Mouse (Mus musculus): ENCODE data around the gene Nsun7. TPM values are rescaled to one million over a fixed set of nuclear protein-coding genes. Genes with fewer than 3 reads are reported as not detected.

Gene Nsun7
- polyA plus RNA-seq, 1 experiment from 2014 or later = 0.38 TPM

DNA sequence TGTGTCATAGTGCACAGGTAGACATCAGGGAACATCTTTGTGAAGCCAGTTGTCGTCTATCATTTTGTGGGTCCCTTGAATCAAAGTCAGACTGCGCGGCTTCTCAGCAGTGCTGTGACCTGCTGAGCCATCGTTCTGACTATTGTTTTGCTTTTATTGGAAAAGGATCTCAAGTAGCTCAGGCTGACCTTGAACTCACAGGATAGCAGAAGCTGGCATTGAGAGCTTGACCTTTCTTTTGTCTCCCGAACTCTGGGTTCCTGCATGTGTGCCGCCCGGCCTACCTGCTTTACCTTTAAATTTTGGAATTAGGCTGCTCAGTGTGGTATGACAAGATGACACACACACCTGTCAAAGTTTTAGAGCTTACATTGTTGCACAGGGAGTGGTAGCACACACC, 33.2 kb upstream of the Nsun7 start:
- no peak for ATAC-seq (replicated peaks; ENCODE audit: low FRiP score, low read depth)
- no peak for DNase-seq (ENCODE audit: low spot score)
- 88% methylated on average over 7 of the region's 7 CpGs for WGBS

DNA sequence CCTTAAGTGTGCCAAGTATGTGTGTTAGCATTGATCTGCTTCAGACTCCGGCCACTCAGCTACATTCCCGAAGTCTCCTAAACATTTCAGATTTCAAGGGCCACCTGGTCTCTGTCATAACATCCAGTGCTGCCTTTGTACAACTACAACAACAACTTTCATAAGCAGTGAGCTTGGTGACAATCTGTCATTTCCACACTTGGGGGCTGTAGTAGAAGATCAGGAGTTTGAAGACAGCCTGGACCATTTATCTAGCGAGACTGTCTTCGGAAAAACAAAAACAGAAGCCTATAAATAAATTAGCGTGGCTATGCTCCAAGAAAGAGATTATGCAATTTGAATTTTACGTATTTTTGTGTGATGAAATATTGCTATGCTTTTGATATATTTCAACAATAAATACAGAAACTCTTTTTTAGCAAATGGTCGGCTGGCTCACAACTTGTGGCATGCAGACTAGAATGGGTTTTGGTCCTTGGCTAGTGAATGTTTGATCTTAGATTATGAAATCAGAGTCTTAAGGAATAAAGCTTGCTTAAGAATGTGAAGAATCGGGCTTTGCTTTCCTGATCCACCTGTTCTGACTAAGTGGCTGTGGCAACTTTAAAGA, 27.9 kb upstream of the Nsun7 start:
- no peaks in the 10 kb centered on the region for H3K9me3 ChIP-seq (replicated peaks; ENCODE audit: low read length)
- no peak overlapping the region for H3K4me3 ChIP-seq (replicated peaks; ENCODE audit: low read depth, low read length)
- no peaks in the 10 kb centered on the region for H3K36me3 ChIP-seq (ENCODE audit: insufficient read depth, low read length)
- H3K27ac ChIP-seq = no peak overlapping the region
- ATAC-seq (replicated peaks; ENCODE audit: low FRiP score, low read depth) (no peak), DNase-seq (ENCODE audit: low spot score) (no peak)
- H3K9ac ChIP-seq (ENCODE audit: low read depth, low read length) = no peak overlapping the region
- H3K4me1 ChIP-seq (replicated peaks; ENCODE audit: insufficient read depth, low read length) = no peaks in the 10 kb centered on the region
- no peak for TF ChIP-seq CTCF (IDR thresholded peaks at IDR 0.05; ENCODE audit: low read depth)
- H3K4me2 ChIP-seq (ENCODE audit: low read length) = no peak overlapping the region
- no peaks in the 10 kb centered on the region for H3K27me3 ChIP-seq (ENCODE audit: insufficient read depth, low read length)
- 74% methylated on average over 8 of the region's 8 CpGs for WGBS

More for the DNA sequence above, 33.2 kb upstream of the Nsun7 start:
- Histone ChIP-seq H3K27ac (no peak overlapping the region), H3K36me3 (ENCODE audit: insufficient read depth, low read length) (no peaks in the 10 kb centered on the region), H3K9me3 (replicated peaks; ENCODE audit: low read length) (no peaks in the 10 kb centered on the region), H3K4me1 (replicated peaks; ENCODE audit: insufficient read depth, low read length) (no peaks in the 10 kb centered on the region), H3K27me3 (ENCODE audit: insufficient read depth, low read length) (no peaks in the 10 kb centered on the region), H3K4me3 (replicated peaks; ENCODE audit: low read depth, low read length) (no peak overlapping the region), H3K9ac (ENCODE audit: low read depth, low read length) (no peak overlapping the region), H3K4me2 (ENCODE audit: low read length) (no peak overlapping the region)
- no peak for TF ChIP-seq CTCF (IDR thresholded peaks at IDR 0.05; ENCODE audit: low read depth)

DNA sequence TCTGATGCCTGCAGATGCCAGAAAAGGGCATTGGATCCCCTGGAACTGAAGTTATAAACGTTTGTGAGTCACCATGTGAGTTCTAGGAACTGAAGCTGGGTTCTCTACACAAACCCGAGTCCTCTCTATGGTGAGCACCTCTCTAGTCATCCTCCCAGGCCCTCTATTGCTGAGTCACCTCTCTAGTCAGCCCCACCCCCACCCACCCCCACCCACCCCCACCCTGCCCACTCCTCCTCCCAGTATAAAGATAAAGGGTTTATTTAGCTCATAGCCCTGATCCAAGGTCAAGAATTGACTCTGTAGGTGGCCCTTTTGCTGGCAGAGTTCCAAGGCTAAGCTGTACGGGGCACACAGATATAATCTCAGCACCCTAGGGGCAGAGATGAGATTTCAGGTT, 27.2 kb upstream of the Nsun7 start:
- Histone ChIP-seq H3K27ac (no peak overlapping the region), H3K9me3 (replicated peaks; ENCODE audit: low read length) (no peaks in the 10 kb centered on the region), H3K4me1 (replicated peaks; ENCODE audit: insufficient read depth, low read length) (no peaks in the 10 kb centered on the region), H3K4me2 (ENCODE audit: low read length) (no peak overlapping the region), H3K9ac (ENCODE audit: low read depth, low read length) (no peak overlapping the region), H3K27me3 (ENCODE audit: insufficient read depth, low read length) (no peaks in the 10 kb centered on the region), H3K36me3 (ENCODE audit: insufficient read depth, low read length) (no peaks in the 10 kb centered on the region), H3K4me3 (replicated peaks; ENCODE audit: low read depth, low read length) (no peak overlapping the region)
- no peak for DNase-seq (ENCODE audit: low spot score)
- TF ChIP-seq CTCF (IDR thresholded peaks at IDR 0.05; ENCODE audit: low read depth) = no peak
- WGBS = 44% methylated on average over 3 of the region's 3 CpGs
- no peak for ATAC-seq (replicated peaks; ENCODE audit: low FRiP score, low read depth)

DNA sequence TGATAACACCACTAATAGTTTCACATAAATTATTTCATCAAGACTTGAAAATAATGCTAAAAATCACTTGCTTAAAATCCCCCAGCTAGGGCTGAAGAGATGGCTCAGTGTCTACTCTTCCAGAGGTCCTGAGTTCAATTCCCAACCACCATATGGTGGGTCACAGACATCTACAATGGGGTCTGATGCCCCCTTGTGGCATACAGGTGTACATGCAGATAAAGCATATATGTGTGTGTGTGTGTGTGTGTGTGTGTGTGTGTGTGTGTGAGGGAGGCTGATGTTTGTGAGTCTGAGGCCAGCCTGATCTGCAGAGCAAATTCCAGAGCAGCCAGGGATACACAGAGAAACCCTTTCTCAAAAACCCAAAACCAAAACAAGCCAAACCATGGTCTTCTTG, 17.8 kb upstream of the Nsun7 start:
- H3K27me3 ChIP-seq (ENCODE audit: insufficient read depth, low read length) = no peaks in the 10 kb centered on the region
- DNase-seq (ENCODE audit: low spot score) (peak; percentile 35), ATAC-seq (replicated peaks; ENCODE audit: low FRiP score, low read depth) (no peak)
- H3K9ac ChIP-seq (ENCODE audit: low read depth, low read length) = no peak overlapping the region
- H3K4me1 ChIP-seq (replicated peaks; ENCODE audit: insufficient read depth, low read length) = no peaks in the 10 kb centered on the region
- H3K27ac ChIP-seq = no peak overlapping the region
- H3K9me3 ChIP-seq (replicated peaks; ENCODE audit: low read length) = no peaks in the 10 kb centered on the region
- no peaks in the 10 kb centered on the region for H3K36me3 ChIP-seq (ENCODE audit: insufficient read depth, low read length)
- H3K4me2 ChIP-seq (ENCODE audit: low read length) = no peak overlapping the region
- TF ChIP-seq CTCF (IDR thresholded peaks at IDR 0.05; ENCODE audit: low read depth) = peak; percentile 79
- H3K4me3 ChIP-seq (replicated peaks; ENCODE audit: low read depth, low read length) = no peak overlapping the region

DNA sequence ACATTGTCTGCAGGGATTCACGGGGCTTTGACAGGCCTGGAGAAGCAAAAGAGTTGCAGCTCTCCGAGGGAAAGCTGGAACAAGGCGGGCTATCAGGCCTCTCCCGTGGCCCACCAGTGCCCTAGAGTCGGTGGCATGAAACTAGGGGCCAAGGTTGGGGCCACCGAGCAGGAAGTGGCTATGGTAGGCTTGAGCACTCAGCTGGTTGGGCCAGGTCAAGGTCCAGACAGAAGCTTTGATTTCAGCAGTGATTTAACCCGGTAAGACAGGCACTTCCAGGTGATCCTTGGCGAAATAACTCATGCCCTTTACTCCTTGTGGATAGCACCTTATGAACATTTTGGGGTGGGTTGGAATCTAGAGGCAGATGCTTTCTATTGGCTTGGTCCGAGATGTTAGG, 16.2 kb upstream of the Nsun7 start:
- Histone ChIP-seq H3K4me1 (replicated peaks; ENCODE audit: insufficient read depth, low read length) (no peaks in the 10 kb centered on the region), H3K4me2 (ENCODE audit: low read length) (no peak overlapping the region), H3K36me3 (ENCODE audit: insufficient read depth, low read length) (no peaks in the 10 kb centered on the region), H3K27ac (no peak overlapping the region), H3K9me3 (replicated peaks; ENCODE audit: low read length) (no peaks in the 10 kb centered on the region), H3K9ac (ENCODE audit: low read depth, low read length) (no peak overlapping the region), H3K4me3 (replicated peaks; ENCODE audit: low read depth, low read length) (no peak overlapping the region), H3K27me3 (ENCODE audit: insufficient read depth, low read length) (no peaks in the 10 kb centered on the region)
- 68% methylated on average over 9 of the region's 9 CpGs for WGBS
- no peak for DNase-seq (ENCODE audit: low spot score)
- no peak for TF ChIP-seq CTCF (IDR thresholded peaks at IDR 0.05; ENCODE audit: low read depth)
- no peak for ATAC-seq (replicated peaks; ENCODE audit: low FRiP score, low read depth)

DNA sequence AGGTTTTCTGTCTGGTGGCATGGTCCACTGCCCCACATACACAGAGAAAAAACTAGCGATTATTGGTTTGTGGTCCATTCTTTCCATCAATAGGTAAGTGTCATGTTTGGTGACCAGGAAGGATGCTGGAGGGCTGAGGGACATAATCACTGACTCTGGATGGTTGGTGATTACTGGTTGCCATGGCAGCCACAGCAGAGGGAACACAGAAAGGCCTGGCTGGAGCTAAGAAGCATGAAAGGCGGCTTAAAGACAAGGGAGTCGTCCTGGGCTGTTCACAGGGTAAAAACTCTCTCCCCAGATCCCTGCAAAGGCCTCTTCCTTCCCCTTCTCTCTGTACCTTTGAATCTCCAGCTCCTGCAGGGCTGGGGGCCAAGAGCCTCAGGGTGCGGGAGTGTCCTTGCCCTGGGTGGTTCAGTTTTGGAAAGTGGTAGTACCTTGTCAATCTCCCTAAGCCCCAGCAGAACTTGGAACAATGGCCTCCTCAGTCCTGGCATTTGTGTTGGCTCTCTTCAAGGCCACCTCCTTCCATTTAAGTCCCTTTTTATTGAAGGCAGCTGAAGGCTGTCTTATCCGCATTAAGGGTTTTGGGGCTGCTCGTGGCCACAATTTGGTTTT, 15.5 kb upstream of the Nsun7 start:
- Histone ChIP-seq H3K4me2 (ENCODE audit: low read length) (no peak overlapping the region), H3K9ac (ENCODE audit: low read depth, low read length) (no peak overlapping the region)
- ATAC-seq (replicated peaks; ENCODE audit: low FRiP score, low read depth) = no peak

More for the DNA sequence above, 15.5 kb upstream of the Nsun7 start:
- WGBS = 69% methylated on average over 6 of the region's 6 CpGs
- Histone ChIP-seq H3K27ac (no peak overlapping the region), H3K4me1 (replicated peaks; ENCODE audit: insufficient read depth, low read length) (no peaks in the 10 kb centered on the region), H3K36me3 (ENCODE audit: insufficient read depth, low read length) (no peaks in the 10 kb centered on the region), H3K27me3 (ENCODE audit: insufficient read depth, low read length) (no peaks in the 10 kb centered on the region), H3K4me3 (replicated peaks; ENCODE audit: low read depth, low read length) (no peak overlapping the region), H3K9me3 (replicated peaks; ENCODE audit: low read length) (no peaks in the 10 kb centered on the region)
- DNase-seq (ENCODE audit: low spot score) = no peak
- TF ChIP-seq CTCF (IDR thresholded peaks at IDR 0.05; ENCODE audit: low read depth) = no peak

All from kidney, postnatal 0 days (tissue).